Mouse (Mus musculus): ENCODE data around the gene Hpse2. TPM values are rescaled to one million over a fixed set of nuclear protein-coding genes. Genes with fewer than 3 reads are reported as not detected.

The Hpse2 gene
- polyA plus RNA-seq, 1 experiment from 2014 or later: 1.1 TPM

DNA sequence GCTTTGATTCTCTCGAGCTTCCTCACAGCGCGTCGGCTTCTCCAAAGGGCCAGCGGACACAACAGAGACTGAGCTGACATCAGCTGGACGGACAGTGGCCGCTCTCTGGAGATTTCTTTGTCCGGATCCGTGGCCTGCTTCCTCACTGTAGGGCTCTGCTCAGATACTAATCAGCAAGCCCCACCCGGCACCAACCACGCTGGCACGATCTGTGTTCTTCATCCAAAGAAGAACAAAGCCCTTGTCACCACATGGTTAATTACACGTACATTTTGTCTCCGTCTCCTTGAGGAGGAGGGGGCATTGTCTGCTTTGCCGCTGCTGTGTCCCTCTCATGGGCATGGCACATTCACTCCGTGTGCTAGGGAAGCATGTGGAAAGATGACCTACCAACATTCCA lies 644.9 kb downstream of the Hpse2 start:
- no peak overlapping the region for H3K4me3 ChIP-seq (ENCODE audit: control insufficient read depth in 1 of 2, insufficient read depth in 1 of 2, low read depth in 1 of 2, low read length in 2 of 2)
- WGBS: 71% methylated on average over 16 of the region's 16 CpGs

DNA sequence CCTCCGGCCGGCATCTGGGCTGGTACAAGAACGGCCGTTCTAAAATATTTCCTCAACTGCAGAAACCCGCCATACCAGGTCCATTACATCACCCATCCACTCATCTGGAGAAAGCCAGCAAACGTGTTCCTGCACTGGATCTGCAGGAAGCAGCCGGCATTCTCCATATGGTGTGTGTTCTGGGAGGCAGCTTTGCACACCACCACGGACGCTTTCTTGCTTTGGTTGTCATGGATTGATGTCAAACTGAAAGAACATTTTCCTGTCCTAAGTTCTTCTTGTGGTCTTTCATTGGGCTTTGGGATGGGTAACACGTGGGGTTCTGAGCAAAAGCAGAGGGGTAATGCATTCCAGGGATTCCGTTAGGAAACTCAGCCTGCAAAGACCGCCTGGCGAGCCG lies 646.3 kb downstream of the Hpse2 start:
- H3K4me1 ChIP-seq (ENCODE audit: control insufficient read depth in 2 of 2, insufficient read depth in 2 of 2, low read length in 2 of 2): peaks cover 14 to 22% of the 10 kb centered on the region in 2 experiments
- no peak for ATAC-seq (ENCODE audit: insufficient number of reproducible peaks, insufficient read depth, low FRiP score, low read depth)
- no peak overlapping the region for H3K27ac ChIP-seq (replicated peaks in 1 of 2; ENCODE audit: control insufficient read depth in 1 of 2, insufficient read depth in 1 of 2, low read depth in 2 of 2, low read length in 2 of 2)
- WGBS: 26% methylated on average over 14 of the region's 14 CpGs
- no peaks in the 10 kb centered on the region for H3K36me3 ChIP-seq (ENCODE audit: control insufficient read depth, insufficient read depth, low read length)
- peak overlapping the region; percentile 33 for H3K4me2 ChIP-seq (ENCODE audit: low read length)
- no peak overlapping the region for H3K9ac ChIP-seq (ENCODE audit: low read length)
- no peaks in the 10 kb centered on the region for H3K9me3 ChIP-seq (ENCODE audit: control insufficient read depth, low read length)
- H3K27me3 ChIP-seq (ENCODE audit: control insufficient read depth, insufficient read depth, low read length): no peaks in the 10 kb centered on the region; the same call in 1 of the 2 replicates
- H3K4me3 ChIP-seq (ENCODE audit: control insufficient read depth in 1 of 2, insufficient read depth in 1 of 2, low read depth in 1 of 2, low read length in 2 of 2): no peak overlapping the region

More for the DNA sequence above, 644.9 kb downstream of the Hpse2 start:
- Histone ChIP-seq H3K27me3 (ENCODE audit: control insufficient read depth, insufficient read depth, low read length) (no peaks in the 10 kb centered on the region; the same call in 1 of the 2 replicates), H3K9ac (ENCODE audit: low read length) (no peak overlapping the region), H3K36me3 (ENCODE audit: control insufficient read depth, insufficient read depth, low read length) (no peaks in the 10 kb centered on the region), H3K27ac (replicated peaks in 1 of 2; ENCODE audit: control insufficient read depth in 1 of 2, insufficient read depth in 1 of 2, low read depth in 2 of 2, low read length in 2 of 2) (no peak overlapping the region), H3K4me1 (ENCODE audit: control insufficient read depth in 2 of 2, insufficient read depth in 2 of 2, low read length in 2 of 2) (peaks cover 14 to 22% of the 10 kb centered on the region in 2 experiments), H3K9me3 (ENCODE audit: control insufficient read depth, low read length) (no peaks in the 10 kb centered on the region), H3K4me2 (ENCODE audit: low read length) (no peak overlapping the region)
- no peak for ATAC-seq (ENCODE audit: insufficient number of reproducible peaks, insufficient read depth, low FRiP score, low read depth)

DNA sequence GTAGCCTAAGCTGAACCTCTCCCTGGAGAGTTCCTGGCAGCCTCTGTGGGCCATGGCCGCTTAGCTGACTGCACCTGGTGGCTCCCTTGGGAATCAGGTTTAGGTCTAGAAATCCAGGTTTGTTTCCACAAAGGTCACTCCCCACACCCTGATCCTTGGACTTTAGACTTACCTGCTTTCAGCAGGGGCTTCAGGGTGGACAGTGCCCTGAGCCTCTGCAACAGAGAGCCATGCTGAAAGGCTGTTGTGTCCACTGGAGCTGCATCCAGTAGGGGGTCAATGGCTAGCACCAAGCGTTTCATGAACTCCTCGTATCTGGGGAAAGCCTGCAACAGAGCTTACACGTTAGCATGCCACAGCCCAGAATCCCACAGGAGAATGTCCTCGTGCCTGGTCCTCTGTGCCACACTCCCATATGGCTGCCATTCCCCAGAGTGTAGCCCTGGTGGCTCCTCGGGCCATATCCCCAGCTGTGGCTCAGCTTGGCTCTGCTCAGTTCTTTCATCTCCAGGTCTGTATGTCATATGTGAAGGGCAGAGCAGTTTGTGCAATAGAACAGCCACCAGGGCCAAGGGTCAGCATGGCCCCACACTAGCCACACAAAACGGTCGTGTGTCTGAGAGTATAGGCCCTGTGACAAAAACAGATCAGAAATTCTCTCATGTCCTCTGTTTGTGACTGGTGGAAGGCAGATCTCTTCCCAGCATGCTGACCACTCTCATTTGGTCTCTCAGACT lies 647.8 kb downstream of the Hpse2 start:
- H3K9ac ChIP-seq (ENCODE audit: low read length): no peak overlapping the region
- no peak overlapping the region for H3K27ac ChIP-seq (replicated peaks in 1 of 2; ENCODE audit: control insufficient read depth in 1 of 2, insufficient read depth in 1 of 2, low read depth in 2 of 2, low read length in 2 of 2)
- 88% methylated on average over 8 of the region's 8 CpGs for WGBS
- no peak overlapping the region for H3K4me2 ChIP-seq (ENCODE audit: low read length)
- no peaks in the 10 kb centered on the region for H3K36me3 ChIP-seq (ENCODE audit: control insufficient read depth, insufficient read depth, low read length)
- H3K9me3 ChIP-seq (ENCODE audit: control insufficient read depth, low read length): no peaks in the 10 kb centered on the region
- H3K4me3 ChIP-seq (ENCODE audit: control insufficient read depth in 1 of 2, insufficient read depth in 1 of 2, low read depth in 1 of 2, low read length in 2 of 2): no peak overlapping the region
- ATAC-seq (ENCODE audit: insufficient number of reproducible peaks, insufficient read depth, low FRiP score, low read depth): no peak
- H3K27me3 ChIP-seq (ENCODE audit: control insufficient read depth, insufficient read depth, low read length): no peaks in the 10 kb centered on the region; the same call in 1 of the 2 replicates
- peaks cover 14 to 20% of the 10 kb centered on the region in 2 experiments for H3K4me1 ChIP-seq (ENCODE audit: control insufficient read depth in 2 of 2, insufficient read depth in 2 of 2, low read length in 2 of 2)

DNA sequence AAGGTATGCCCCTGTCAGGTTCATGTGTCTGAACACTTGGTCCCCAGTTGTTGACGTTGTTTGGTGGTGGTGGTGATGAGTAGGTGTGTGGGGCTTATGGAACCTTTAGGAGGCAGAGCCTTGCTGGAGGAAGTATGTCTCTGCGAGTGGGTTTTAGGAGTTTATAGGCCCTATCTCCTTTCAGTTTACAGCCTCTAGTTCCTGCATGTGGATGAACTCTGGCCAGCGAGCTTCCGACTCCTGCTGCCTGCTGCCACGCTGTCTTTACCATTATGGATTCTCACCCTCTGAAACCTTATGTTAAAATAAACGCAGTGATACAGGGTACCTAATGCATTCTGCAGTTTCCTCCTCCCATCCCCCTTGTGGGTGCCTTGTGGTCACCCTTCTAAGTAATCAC lies 648.4 kb downstream of the Hpse2 start:
- Histone ChIP-seq H3K9ac (ENCODE audit: low read length) (no peak overlapping the region), H3K4me3 (ENCODE audit: control insufficient read depth in 1 of 2, insufficient read depth in 1 of 2, low read depth in 1 of 2, low read length in 2 of 2) (no peak overlapping the region), H3K4me1 (ENCODE audit: control insufficient read depth in 2 of 2, insufficient read depth in 2 of 2, low read length in 2 of 2) (peaks cover 14 to 20% of the 10 kb centered on the region in 2 experiments), H3K9me3 (ENCODE audit: control insufficient read depth, low read length) (no peaks in the 10 kb centered on the region), H3K27ac (replicated peaks in 1 of 2; ENCODE audit: control insufficient read depth in 1 of 2, insufficient read depth in 1 of 2, low read depth in 2 of 2, low read length in 2 of 2) (no peak overlapping the region), H3K27me3 (ENCODE audit: control insufficient read depth, insufficient read depth, low read length) (no peaks in the 10 kb centered on the region; the same call in 1 of the 2 replicates), H3K36me3 (ENCODE audit: control insufficient read depth, insufficient read depth, low read length) (no peaks in the 10 kb centered on the region), H3K4me2 (ENCODE audit: low read length) (no peak overlapping the region)
- WGBS: 82% methylated on average over 6 of the region's 6 CpGs
- ATAC-seq (ENCODE audit: insufficient number of reproducible peaks, insufficient read depth, low FRiP score, low read depth): no peak

DNA sequence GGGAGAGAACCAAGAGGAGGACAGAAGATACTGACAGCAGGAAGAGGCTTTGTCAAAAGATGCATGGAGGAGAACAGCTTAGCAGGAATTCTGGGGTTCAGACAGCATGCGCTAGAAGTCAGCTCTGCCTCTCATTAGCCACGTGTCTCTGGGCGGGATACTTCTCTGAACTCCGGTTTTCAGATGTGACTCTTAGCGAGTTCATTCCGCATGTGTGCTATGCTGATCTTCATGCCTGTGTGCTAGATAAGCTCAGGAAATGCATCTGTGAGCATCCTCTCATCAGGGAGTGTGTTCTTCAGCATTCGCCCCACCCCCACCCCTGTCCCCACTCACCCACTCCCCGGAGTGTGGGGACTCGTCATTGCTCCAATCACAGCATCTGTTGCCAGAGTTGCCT lies 650.4 kb downstream of the Hpse2 start:
- WGBS: 66% methylated on average over 9 of the region's 9 CpGs
- Histone ChIP-seq H3K9ac (ENCODE audit: low read length) (no peak overlapping the region), H3K9me3 (ENCODE audit: control insufficient read depth, low read length) (no peaks in the 10 kb centered on the region), H3K36me3 (ENCODE audit: control insufficient read depth, insufficient read depth, low read length) (no peaks in the 10 kb centered on the region), H3K4me3 (ENCODE audit: control insufficient read depth in 1 of 2, insufficient read depth in 1 of 2, low read depth in 1 of 2, low read length in 2 of 2) (no peak overlapping the region), H3K4me1 (ENCODE audit: control insufficient read depth in 2 of 2, insufficient read depth in 2 of 2, low read length in 2 of 2) (peaks cover 14% of the 10 kb centered on the region in 2 experiments), H3K27ac (replicated peaks in 1 of 2; ENCODE audit: control insufficient read depth in 1 of 2, insufficient read depth in 1 of 2, low read depth in 2 of 2, low read length in 2 of 2) (no peak overlapping the region), H3K27me3 (ENCODE audit: control insufficient read depth, insufficient read depth, low read length) (no peaks in the 10 kb centered on the region; the same call in 1 of the 2 replicates), H3K4me2 (ENCODE audit: low read length) (no peak overlapping the region)
- no peak for ATAC-seq (ENCODE audit: insufficient number of reproducible peaks, insufficient read depth, low FRiP score, low read depth)

Other genes with a start within 250 kb of the Hpse2 start
- 0.08 and 0.32 TPM in 2 replicates for gene Cnnm1, start 52.1 kb upstream of the Hpse2 start, polyA plus RNA-seq (2014; fragmentation: Nextera tagmentation; extraction: Ambion mirVana)
- gene Got1, start 136.2 kb upstream of the Hpse2 start, polyA plus RNA-seq (2014; fragmentation: Nextera tagmentation; extraction: Ambion mirVana): 149 and 168 TPM in 2 replicates
- not detected in 2 replicates for gene Nkx2-3, start 224.0 kb upstream of the Hpse2 start, polyA plus RNA-seq (2014; fragmentation: Nextera tagmentation; extraction: Ambion mirVana)